Mouse (Mus musculus) megakaryocyte, embryonic 14.5 days (primary cell): ENCODE results near the gene Dpp7. TPM values are rescaled to one million over a fixed set of nuclear protein-coding genes. Genes with fewer than 3 reads are reported as not detected.

Source experiments
- H3K27me3 ChIP-seq: replicated peaks from 2 replicates; pipeline ENCODE3; 2012; ENCODE audit warnings: inconsistent platforms
- H3K36me3 ChIP-seq: replicated peaks from 2 replicates; pipeline ENCODE3; 2012; ENCODE audit warnings: low read length, inconsistent platforms, mixed read lengths
- H3K4me1 ChIP-seq: 2 replicates; pipeline ENCODE4 v1.6.1; 2012; ENCODE audit warnings: inconsistent platforms
- H3K4me3 ChIP-seq: replicated peaks from 2 replicates; pipeline ENCODE3; 2012; ENCODE audit warnings: moderate library complexity, mild to moderate bottlenecking, inconsistent platforms
- H3K9me3 ChIP-seq: 2 replicates; pipeline ENCODE4 v1.6.1; 2012; ENCODE audit warnings: inconsistent platforms
- FLI1 ChIP-seq: IDR thresholded peaks from 2 replicates; pipeline ENCODE4 v1.6.1; 2012; ENCODE audit warnings: low read length, inconsistent platforms, mixed read lengths
- GATA1 ChIP-seq: IDR thresholded peaks from 3 replicates; pipeline ENCODE4 v1.6.1; 2012; ENCODE audit warnings: mixed read lengths, low read length, inconsistent platforms, borderline replicate concordance
- polyA plus RNA-seq: library from polyadenylated mRNA; stranded (reverse); fragments of >175 nt; gene quantifications from 2 replicates; pipeline ENCODE4 v1.2.3, GENCODE M21; 2012; ENCODE audit warnings: low replicate concordance; ENCODE audit not compliant: insufficient read depth

Gene Dpp7
- polyA plus RNA-seq, 1 experiment: 4.4 TPM

DNA sequence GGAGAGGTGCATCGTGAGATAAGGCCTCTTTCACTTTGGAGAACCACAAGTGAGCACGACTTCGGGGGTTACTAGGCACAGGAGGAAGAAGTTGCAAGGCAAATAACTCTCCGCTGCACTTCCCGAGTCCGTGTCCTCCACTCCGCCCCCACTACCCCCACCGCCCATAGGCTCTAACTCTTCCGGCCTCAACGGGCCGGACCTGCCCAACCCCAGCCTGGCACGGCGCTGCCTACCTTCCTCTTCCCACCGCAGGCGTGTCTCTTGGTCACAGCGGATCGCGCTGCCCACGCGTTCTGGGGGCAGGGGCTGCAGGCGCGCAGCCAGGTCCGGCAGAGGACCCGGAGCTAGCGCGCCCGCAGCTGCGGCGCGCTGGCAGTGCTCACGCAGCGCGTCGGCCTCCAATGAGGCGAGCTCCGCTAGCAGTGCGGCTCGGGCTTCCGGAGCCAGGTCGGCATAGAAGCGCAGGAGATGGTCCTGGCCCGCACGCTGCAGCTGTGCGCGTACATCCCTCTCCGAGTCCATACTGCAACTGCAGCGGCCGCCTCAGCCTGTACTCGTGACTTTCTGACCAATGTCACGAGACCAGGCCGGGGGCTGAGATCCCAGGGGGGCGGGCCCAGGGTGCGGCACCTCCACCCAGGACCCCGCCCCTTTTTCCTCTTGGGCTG lies 9.1 kb upstream of the Dpp7 start, which contains the start of gene Uap1l1:
TSS of gene Uap1l1 (minus strand) at position 592 of the 671 bp plus-strand sequence.
- Histone ChIP-seq H3K4me3 (peak within 1 kb of the TSS; percentile 95), H3K4me1 (peaks cover 37% of the 10 kb centered on the region), H3K27me3 (peaks cover 36% of the 10 kb centered on the region), H3K9me3 (no peaks in the 10 kb centered on the region), H3K36me3 (peaks cover 45% of the 10 kb centered on the region)
- TF ChIP-seq GATA1 (no peak), FLI1 (no peak)

DNA sequence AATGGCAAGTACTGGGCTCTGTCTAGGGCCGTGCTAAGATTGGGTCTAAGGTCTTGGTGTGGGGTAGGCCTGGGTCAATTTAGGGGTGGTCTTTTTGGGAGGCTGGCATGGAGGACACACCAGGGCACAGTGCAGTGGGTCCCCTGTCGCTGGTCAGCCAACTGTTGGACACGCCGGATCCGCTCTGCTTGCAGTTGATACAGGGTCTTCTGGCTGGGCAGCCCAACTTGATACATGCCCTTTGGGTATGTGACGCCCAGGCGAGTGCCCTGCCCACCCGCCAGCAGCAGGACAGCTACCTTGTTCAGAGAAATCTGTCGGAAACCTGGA lies 8.6 kb upstream of the Dpp7 start:
- Histone ChIP-seq H3K4me3 (peak overlapping the region; percentile 95), H3K4me1 (peaks cover 37% of the 10 kb centered on the region), H3K27me3 (peaks cover 36% of the 10 kb centered on the region), H3K36me3 (peaks cover 50% of the 10 kb centered on the region), H3K9me3 (no peaks in the 10 kb centered on the region)
- TF ChIP-seq FLI1 (no peak), GATA1 (no peak)

DNA sequence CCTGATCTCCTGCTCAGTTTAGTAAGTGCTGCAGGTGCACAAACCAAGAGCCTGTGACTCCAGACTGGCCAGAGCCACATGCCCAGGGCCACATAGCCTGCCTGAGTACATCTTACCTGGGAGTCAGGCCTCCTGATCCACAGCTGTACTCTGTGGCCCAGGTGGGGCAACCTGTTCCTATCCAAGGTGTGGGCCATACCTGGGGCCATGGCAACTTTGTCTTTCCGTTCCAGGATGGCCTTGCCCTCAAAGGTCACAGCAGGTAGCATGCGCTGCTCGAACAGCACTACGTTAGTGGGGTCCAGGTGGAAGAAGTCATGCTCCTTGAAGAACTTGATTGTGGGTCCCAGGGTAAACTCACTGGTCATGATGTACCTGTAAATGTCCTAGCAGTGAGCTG lies 8.2 kb upstream of the Dpp7 start:
- Histone ChIP-seq H3K36me3 (peaks cover 53% of the 10 kb centered on the region), H3K4me1 (peaks cover 40% of the 10 kb centered on the region), H3K4me3 (peak overlapping the region; percentile 95), H3K27me3 (peaks cover 36% of the 10 kb centered on the region), H3K9me3 (no peaks in the 10 kb centered on the region)
- TF ChIP-seq FLI1 (no peak), GATA1 (no peak)

DNA sequence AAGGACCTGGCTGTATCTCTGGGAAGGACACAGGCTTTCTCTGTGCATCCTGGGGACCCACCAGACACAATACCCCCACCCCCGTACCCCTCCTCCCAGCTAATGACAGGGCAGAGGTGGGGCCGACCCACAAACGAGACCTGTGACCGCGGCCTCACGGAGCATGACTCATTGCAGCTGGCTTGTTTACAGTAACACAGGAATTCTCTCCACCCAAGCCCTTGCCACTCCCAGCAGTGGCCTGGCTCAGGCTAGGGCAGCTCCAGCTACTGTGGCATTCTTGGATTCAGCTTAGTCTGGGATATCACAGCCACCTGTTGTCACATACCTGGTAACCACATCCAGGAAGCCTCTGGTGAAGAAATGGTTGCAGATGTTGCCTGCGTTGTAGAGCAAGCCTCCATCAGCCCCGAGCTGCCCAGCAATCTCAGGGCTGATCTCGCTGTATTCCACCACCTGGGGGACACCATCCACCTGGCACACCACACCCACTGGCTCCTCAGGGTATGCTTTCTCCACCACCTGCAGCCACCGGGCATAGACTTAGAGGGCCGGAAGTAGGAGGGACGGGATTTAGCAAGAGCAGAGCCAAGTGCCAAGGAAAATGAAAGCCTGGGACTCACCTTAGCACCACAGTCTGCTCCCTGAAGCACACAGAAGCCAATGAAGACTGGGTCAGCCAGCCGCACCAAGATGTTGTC lies 7.5 kb upstream of the Dpp7 start:
- Histone ChIP-seq H3K27me3 (peaks cover 33% of the 10 kb centered on the region), H3K9me3 (no peaks in the 10 kb centered on the region), H3K4me3 (peak overlapping the region; percentile 95), H3K4me1 (peaks cover 40% of the 10 kb centered on the region), H3K36me3 (peaks cover 56% of the 10 kb centered on the region)
- TF ChIP-seq GATA1 (no peak), FLI1 (no peak)

DNA sequence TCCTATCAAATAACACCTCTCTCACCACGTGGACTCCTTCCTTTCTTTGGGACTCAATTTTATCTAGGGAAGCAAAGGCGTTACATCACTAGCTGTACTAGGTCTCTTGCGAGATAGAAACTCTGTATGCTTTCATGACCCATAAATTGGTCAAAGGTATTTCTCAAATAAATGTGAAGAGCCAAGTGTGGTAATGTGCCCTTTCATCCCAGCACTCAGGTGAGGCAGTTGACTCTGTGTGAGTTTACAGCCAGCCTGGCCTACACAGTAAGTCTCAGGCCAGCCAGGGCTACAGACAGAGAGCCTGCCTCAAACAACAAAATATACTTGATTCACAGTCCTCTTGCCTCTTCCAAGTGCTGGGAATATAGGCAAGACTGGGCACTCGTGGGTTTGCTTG lies 3.7 kb upstream of the Dpp7 start:
- H3K36me3 ChIP-seq: peaks cover 58% of the 10 kb centered on the region
- H3K27me3 ChIP-seq: peaks cover 14% of the 10 kb centered on the region
- H3K9me3 ChIP-seq: no peaks in the 10 kb centered on the region
- H3K4me3 ChIP-seq: no peak overlapping the region
- H3K4me1 ChIP-seq: peaks cover 53% of the 10 kb centered on the region
- TF ChIP-seq FLI1 (no peak), GATA1 (no peak)

DNA sequence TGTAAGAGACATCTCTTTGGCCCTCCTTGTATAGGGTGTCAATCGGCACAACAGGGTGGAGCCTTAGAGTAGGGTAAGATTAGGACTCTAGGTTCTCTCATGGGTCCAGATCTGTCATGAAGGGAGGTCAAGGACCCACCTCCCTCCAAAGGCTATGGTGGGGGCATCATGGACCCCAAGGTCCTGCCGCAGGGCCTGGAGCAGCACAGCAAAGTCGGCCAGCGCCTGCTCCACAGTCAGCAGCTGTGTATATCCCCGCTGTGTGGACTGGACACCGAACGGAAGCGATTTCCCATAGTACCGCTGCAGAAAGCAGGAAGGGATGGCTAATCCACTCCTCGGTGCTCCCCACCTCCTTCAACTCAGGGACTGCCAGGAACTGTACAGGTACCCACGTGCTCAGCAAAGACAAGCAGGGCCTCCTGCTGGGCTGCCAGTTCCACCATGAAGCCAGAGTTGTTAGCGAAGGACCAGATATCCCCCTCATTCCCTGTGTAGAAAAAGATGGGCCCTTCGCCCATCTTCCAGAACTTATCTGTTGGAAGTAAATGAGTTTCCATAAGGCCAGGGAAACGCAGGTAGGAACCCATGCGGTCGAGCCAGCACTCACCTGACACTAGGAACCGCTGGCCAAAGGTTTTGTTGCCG lies 616 bp downstream of the Dpp7 start:
- Histone ChIP-seq H3K4me1 (peaks cover 47% of the 10 kb centered on the region), H3K27me3 (no peaks in the 10 kb centered on the region), H3K9me3 (no peaks in the 10 kb centered on the region), H3K36me3 (peaks cover 60% of the 10 kb centered on the region), H3K4me3 (peak overlapping the region; percentile 98)
- TF ChIP-seq GATA1 (no peak), FLI1 (no peak)

DNA sequence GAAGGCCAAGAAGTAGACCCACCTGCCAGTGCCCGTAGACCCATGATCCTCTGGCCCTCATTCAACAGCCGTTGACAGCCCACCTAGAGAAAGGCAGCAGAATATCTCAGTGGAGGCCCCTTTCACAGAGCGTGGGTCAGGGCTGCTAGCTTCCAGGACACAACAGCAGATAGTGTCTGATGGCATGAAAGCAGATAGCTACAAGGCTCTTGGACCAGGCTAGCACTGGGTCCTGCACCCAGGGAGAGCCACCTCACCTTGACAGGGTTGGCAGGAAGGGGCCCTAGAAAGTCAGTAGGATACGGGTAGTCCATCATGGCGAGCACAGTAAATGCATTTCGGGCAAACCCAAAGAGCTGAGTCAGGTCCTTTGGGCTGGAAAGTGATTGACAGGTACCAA lies 1.9 kb downstream of the Dpp7 start:
- H3K4me1 ChIP-seq: peaks cover 37% of the 10 kb centered on the region
- H3K36me3 ChIP-seq: peaks cover 61% of the 10 kb centered on the region
- H3K9me3 ChIP-seq: no peaks in the 10 kb centered on the region
- H3K4me3 ChIP-seq: no peak overlapping the region
- TF ChIP-seq GATA1 (no peak), FLI1 (no peak)
- no peaks in the 10 kb centered on the region for H3K27me3 ChIP-seq

DNA sequence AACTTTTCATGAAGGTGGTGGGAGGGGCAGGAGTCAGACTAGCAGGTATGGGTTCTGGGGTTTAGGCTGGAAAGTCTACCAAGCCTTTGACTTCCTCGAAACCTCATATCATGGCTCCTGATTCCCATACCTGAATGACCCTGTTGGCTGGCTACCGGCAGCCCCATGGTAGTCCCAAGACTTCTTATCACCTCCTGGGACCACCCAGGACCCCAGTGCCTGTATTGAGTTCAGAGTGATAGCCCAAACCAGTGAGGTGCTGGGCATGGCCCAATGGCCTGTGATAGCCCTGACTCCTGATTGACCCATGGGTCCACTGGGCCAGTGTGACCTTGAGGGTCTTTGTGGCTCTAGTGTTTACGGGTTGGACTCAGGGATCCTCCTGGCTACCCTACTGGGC lies 5.5 kb downstream of the Dpp7 start:
- peaks cover 40% of the 10 kb centered on the region for H3K4me1 ChIP-seq
- H3K9me3 ChIP-seq: no peaks in the 10 kb centered on the region
- no peaks in the 10 kb centered on the region for H3K27me3 ChIP-seq
- TF ChIP-seq FLI1: no peak
- TF ChIP-seq GATA1: no peak
- H3K36me3 ChIP-seq: peaks cover 91% of the 10 kb centered on the region
- no peak overlapping the region for H3K4me3 ChIP-seq

DNA sequence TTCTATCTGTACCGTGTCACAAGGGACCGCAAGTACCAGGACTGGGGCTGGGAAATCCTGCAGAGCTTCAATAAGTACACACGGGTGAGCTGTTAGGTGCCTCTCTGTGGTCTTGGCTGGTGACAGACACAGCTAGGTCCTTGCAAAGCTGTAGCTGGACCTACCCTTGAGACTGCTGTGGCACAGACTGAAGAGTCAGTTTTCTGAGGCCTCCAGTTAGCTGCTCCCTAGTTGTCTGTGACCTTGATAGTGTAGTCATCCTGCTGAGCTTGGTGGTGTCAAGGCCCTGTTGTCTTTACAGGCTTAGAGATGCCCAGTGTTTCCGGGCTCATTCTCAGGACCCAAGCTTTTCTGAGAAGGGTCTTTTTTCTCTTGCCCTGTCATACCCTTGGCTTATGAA lies 6.7 kb downstream of the Dpp7 start:
- peaks cover 97% of the 10 kb centered on the region for H3K36me3 ChIP-seq
- no peak for TF ChIP-seq GATA1
- TF ChIP-seq FLI1: no peak
- H3K4me1 ChIP-seq: peaks cover 28% of the 10 kb centered on the region
- no peaks in the 10 kb centered on the region for H3K9me3 ChIP-seq
- H3K27me3 ChIP-seq: no peaks in the 10 kb centered on the region
- H3K4me3 ChIP-seq: no peak overlapping the region

DNA sequence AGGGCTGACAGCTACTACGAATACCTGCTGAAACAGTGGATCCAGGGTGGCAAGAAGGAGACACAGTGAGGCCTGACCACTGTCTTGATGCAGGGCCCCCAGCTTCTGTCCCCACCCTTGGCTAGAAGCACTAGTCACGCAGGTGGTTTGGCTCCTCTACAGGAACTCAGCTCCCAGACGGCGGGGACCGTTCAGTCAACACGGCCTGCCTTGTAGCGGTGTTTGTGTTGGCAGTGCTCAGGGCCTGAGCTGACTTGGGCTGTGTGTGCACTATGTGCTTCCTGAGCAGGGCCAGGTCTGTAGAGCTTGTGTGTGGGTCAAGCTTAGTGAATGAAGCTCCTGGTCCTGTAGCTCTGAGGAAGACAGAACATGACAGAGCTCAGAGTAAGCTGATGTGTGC lies 8.0 kb downstream of the Dpp7 start:
- no peaks in the 10 kb centered on the region for H3K27me3 ChIP-seq
- TF ChIP-seq FLI1 (no peak), GATA1 (no peak)
- H3K36me3 ChIP-seq: peaks cover 97% of the 10 kb centered on the region
- H3K4me3 ChIP-seq: peak overlapping the region; percentile 23
- H3K4me1 ChIP-seq: peaks cover 23% of the 10 kb centered on the region
- H3K9me3 ChIP-seq: no peaks in the 10 kb centered on the region
